Comparison of ENCODE assay signal across 18 mouse cellular contexts in genomic region chr1:73541371-73541770, GRCm38 (mm10).
A peak's percentile ranks its signal among the peaks of the same experiment; 100 is the strongest.
DNase-seq lines count a peak whose midpoint lies in the region; ATAC-seq and TF ChIP-seq lines count a peak whose summit lies in the region.
"Had no signal": no experiment of that assay in that cellular context is flagged by ENCODE, and none has a peak within 500 bp of the region (broad histone marks: within the 10 kb centered on the region; RNA-seq: fewer than 3 reads in every experiment).

No protein-coding gene starts in this region.

- no peak overlapping the region for H3K9ac ChIP-seq in lung, embryonic 14.5 days
- H3K9ac ChIP-seq in neural tube, embryonic 15.5 days (replicated peaks) = no peak overlapping the region
- H3K9ac ChIP-seq: embryonic facial prominence, embryonic 13.5 days; heart, embryonic 13.5 days; limb, embryonic 15.5 days; lung, embryonic 15.5 days had no signal

- H3K4me2 ChIP-seq in lung, embryonic 14.5 days = no peak overlapping the region
- no peak overlapping the region for H3K4me2 ChIP-seq in neural tube, embryonic 15.5 days
- H3K4me2 ChIP-seq: embryonic facial prominence, embryonic 13.5 days; heart, embryonic 13.5 days; limb, embryonic 15.5 days; lung, embryonic 15.5 days had no signal

- no peak for ATAC-seq in lung, embryonic 14.5 days (ENCODE audit: insufficient read depth)
- no peak for ATAC-seq in neural tube, embryonic 15.5 days (ENCODE audit: low FRiP score)
- ATAC-seq: hindbrain, embryonic 16.5 days; intestine, postnatal 0 days had no signal

- no peaks in the 10 kb centered on the region for H3K27me3 ChIP-seq in lung, embryonic 14.5 days (ENCODE audit: insufficient read depth, low read length)
- H3K27me3 ChIP-seq in neural tube, embryonic 15.5 days (replicated peaks) = no peaks in the 10 kb centered on the region
- no peaks in the 10 kb centered on the region for H3K27me3 ChIP-seq in limb, embryonic 10.5 days (ENCODE audit: low read depth, poor library complexity, severe bottlenecking)
- H3K27me3 ChIP-seq: embryonic facial prominence, embryonic 13.5 days; heart, embryonic 13.5 days; limb, embryonic 15.5 days; lung, embryonic 15.5 days had no signal

- no peak for TF ChIP-seq CTCF in lung, embryonic 14.5 days (IDR thresholded peaks at IDR 0.05; ENCODE audit: low read depth)

- no peaks in the 10 kb centered on the region for H3K36me3 ChIP-seq in lung, embryonic 14.5 days (ENCODE audit: insufficient read depth)
- H3K36me3 ChIP-seq in neural tube, embryonic 15.5 days = no peaks in the 10 kb centered on the region
- no peaks in the 10 kb centered on the region for H3K36me3 ChIP-seq in limb, embryonic 10.5 days
- H3K36me3 ChIP-seq: embryonic facial prominence, embryonic 13.5 days; heart, embryonic 13.5 days; limb, embryonic 15.5 days; lung, embryonic 15.5 days had no signal

- DNase-seq in adrenal gland, postnatal 10 days = peak; percentile 18
- no peak for DNase-seq in adrenal gland, adult 8-10 months
- DNase-seq in lung, embryonic 14.5 days = peak; percentile 15
- DNase-seq in lung, adult 18-20 months = no peak
- peak; percentile 30 for DNase-seq in kidney, adult 18-20 months
- DNase-seq in kidney, postnatal 10 days = peak; percentile 37
- no peak for DNase-seq in limb, embryonic 10.5 days (ENCODE audit: low spot score)
- DNase-seq: adrenal gland, postnatal 25 days; cerebellum, adult 9-11 months; heart, postnatal 36 days; thymus, adult 2 months had no signal

- H3K4me1 ChIP-seq in lung, embryonic 14.5 days (ENCODE audit: insufficient read depth) = no peaks in the 10 kb centered on the region
- peaks cover 14% of the 10 kb centered on the region for H3K4me1 ChIP-seq in neural tube, embryonic 15.5 days
- H3K4me1 ChIP-seq in limb, embryonic 10.5 days = peaks cover 33% of the 10 kb centered on the region

- H3K4me3 ChIP-seq in lung, embryonic 14.5 days (ENCODE audit: low read depth, low read length) = no peak overlapping the region
- H3K4me3 ChIP-seq in neural tube, embryonic 15.5 days (replicated peaks) = no peak overlapping the region
- no peak overlapping the region for H3K4me3 ChIP-seq in limb, embryonic 10.5 days
- H3K4me3 ChIP-seq: embryonic facial prominence, embryonic 13.5 days; heart, embryonic 13.5 days; limb, embryonic 15.5 days; lung, embryonic 15.5 days had no signal

- H3K9me3 ChIP-seq in lung, embryonic 14.5 days (ENCODE audit: low read depth, low read length) = no peaks in the 10 kb centered on the region
- no peaks in the 10 kb centered on the region for H3K9me3 ChIP-seq in neural tube, embryonic 15.5 days (replicated peaks)
- H3K9me3 ChIP-seq in limb, embryonic 10.5 days (replicated peaks) = no peaks in the 10 kb centered on the region
- H3K9me3 ChIP-seq: embryonic facial prominence, embryonic 13.5 days; heart, embryonic 13.5 days; limb, embryonic 15.5 days; lung, embryonic 15.5 days had no signal

- no peak overlapping the region for H3K27ac ChIP-seq in lung, embryonic 14.5 days (ENCODE audit: low read depth)
- no peak overlapping the region for H3K27ac ChIP-seq in neural tube, embryonic 15.5 days (replicated peaks)
- no peak overlapping the region for H3K27ac ChIP-seq in limb, embryonic 10.5 days
- H3K27ac ChIP-seq: embryonic facial prominence, embryonic 13.5 days; heart, embryonic 13.5 days; limb, embryonic 15.5 days; lung, embryonic 15.5 days had no signal

- WGBS in lung, embryonic 14.5 days = 39% methylated on average over 5 of the region's 5 CpGs
- WGBS in neural tube, embryonic 15.5 days = 27% methylated on average over 5 of the region's 5 CpGs
- 42% methylated on average over 5 of the region's 5 CpGs for WGBS in limb, embryonic 10.5 days

Comparison
In these comparisons a context has a peak if more than half of its experiments do, and no peak if none do; other contexts are left out.
1. DNase-seq: peak in adrenal gland, postnatal 10 days (single experiment), lung, embryonic 14.5 days (single experiment), kidney, adult 18-20 months (single experiment) and kidney, postnatal 10 days (single experiment); none in adrenal gland, adult 8-10 months (single experiment), lung, adult 18-20 months (0 of 2) and limb, embryonic 10.5 days (single experiment).